Mouse (Mus musculus): Measurements from ENCODE around the gene Nr1h2. TPM values are rescaled to one million over a fixed set of nuclear protein-coding genes. Genes with fewer than 3 reads are reported as not detected.

The Nr1h2 gene
- polyA plus RNA-seq, 1 experiment: 67.6 TPM

GRCm38 (mm10) chr7:44593051-44593450, 39.3 kb upstream of the Nr1h2 start:
- Histone ChIP-seq H3K4me1 (ENCODE audit: control insufficient read depth, insufficient read depth, low read length) (no peaks in the 10 kb centered on the region), H3K27ac (ENCODE audit: insufficient read depth, low read length) (no peak overlapping the region), H3K4me3 (ENCODE audit: low read depth, low read length) (peak overlapping the region; percentile 18; the same call in 1 of the 2 replicates), H3K9ac (ENCODE audit: low read depth, poor library complexity, severe bottlenecking) (no peak overlapping the region), H3K9me3 (replicated peaks; ENCODE audit: control insufficient read depth, insufficient read depth, low read length, poor library complexity, severe bottlenecking) (no peaks in the 10 kb centered on the region), H3K36me3 (ENCODE audit: control insufficient read depth, insufficient read depth, low read length, poor library complexity, severe bottlenecking) (peaks cover 6% of the 10 kb centered on the region), H3K27me3 (ENCODE audit: control insufficient read depth, insufficient read depth, low read length, poor library complexity, severe bottlenecking) (no peaks in the 10 kb centered on the region)
- TF ChIP-seq POLR2A (IDR thresholded peaks at IDR 0.05; ENCODE audit: insufficient read depth, low read length) (no peak), CTCF (IDR thresholded peaks at IDR 0.05; ENCODE audit: low read depth, low read length) (no peak), EP300 (IDR thresholded peaks at IDR 0.05; ENCODE audit: insufficient read depth, low read depth, low read length) (no peak)

DNA sequence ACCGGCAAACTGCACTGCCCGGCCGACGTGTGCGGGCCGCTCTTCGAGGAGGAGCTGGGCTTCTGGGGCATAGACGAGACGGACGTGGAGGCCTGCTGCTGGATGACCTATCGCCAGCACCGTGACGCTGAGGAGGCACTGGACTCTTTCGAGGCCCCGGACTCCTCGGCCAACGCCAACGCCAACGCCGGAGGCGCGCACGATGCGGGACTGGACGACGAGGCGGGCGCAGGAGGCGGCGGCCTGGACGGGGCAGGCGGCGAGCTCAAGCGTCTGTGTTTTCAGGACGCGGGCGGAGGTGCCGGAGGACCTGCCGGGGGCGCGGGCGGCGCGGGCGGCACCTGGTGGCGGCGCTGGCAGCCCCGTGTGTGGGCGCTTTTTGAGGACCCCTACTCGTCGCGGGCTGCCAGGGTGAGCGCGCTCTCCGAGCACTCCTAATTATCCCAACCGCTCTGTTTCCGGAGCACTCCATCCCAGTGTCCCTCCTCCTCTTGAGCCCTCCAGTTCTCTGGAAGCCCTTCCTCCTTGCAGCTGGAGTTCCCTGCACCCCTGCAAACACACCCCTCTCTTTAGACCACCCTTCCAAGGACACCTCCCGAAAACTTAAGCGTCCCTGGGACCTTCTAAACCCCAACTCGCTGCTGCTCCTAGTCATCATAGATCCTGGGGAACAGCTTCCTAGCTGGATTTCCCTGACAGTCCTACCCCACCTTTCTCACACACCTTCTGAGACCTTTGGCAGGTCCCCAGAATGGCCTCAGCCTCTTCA, 37.8 kb upstream of the Nr1h2 start:
- peaks cover 6% of the 10 kb centered on the region for H3K36me3 ChIP-seq (ENCODE audit: control insufficient read depth, insufficient read depth, low read length, poor library complexity, severe bottlenecking)
- no peaks in the 10 kb centered on the region for H3K27me3 ChIP-seq (ENCODE audit: control insufficient read depth, insufficient read depth, low read length, poor library complexity, severe bottlenecking)
- no peaks in the 10 kb centered on the region for H3K9me3 ChIP-seq (replicated peaks; ENCODE audit: control insufficient read depth, insufficient read depth, low read length, poor library complexity, severe bottlenecking)
- TF ChIP-seq EP300 (IDR thresholded peaks at IDR 0.05; ENCODE audit: insufficient read depth, low read depth, low read length): no peak
- no peak for TF ChIP-seq POLR2A (IDR thresholded peaks at IDR 0.05; ENCODE audit: insufficient read depth, low read length)
- TF ChIP-seq CTCF (IDR thresholded peaks at IDR 0.05; ENCODE audit: low read depth, low read length): no peak
- peak overlapping the region; percentile 86 for H3K4me3 ChIP-seq (ENCODE audit: low read depth, low read length)
- H3K4me1 ChIP-seq (ENCODE audit: control insufficient read depth, insufficient read depth, low read length): no peaks in the 10 kb centered on the region
- H3K27ac ChIP-seq (ENCODE audit: insufficient read depth, low read length): no peak overlapping the region
- H3K9ac ChIP-seq (ENCODE audit: low read depth, poor library complexity, severe bottlenecking): peak overlapping the region; percentile 76

- Histone ChIP-seq H3K4me1 (ENCODE audit: control insufficient read depth, insufficient read depth, low read length) (no peaks in the 10 kb centered on the region), H3K36me3 (ENCODE audit: control insufficient read depth, insufficient read depth, low read length, poor library complexity, severe bottlenecking) (peaks cover 3% of the 10 kb centered on the region), H3K4me3 (ENCODE audit: low read depth, low read length) (peak within 1 kb of the TSS; percentile 90), H3K9ac (ENCODE audit: low read depth, poor library complexity, severe bottlenecking) (peak within 1 kb of the TSS; percentile 76), H3K9me3 (replicated peaks; ENCODE audit: control insufficient read depth, insufficient read depth, low read length, poor library complexity, severe bottlenecking) (no peaks in the 10 kb centered on the region), H3K27me3 (ENCODE audit: control insufficient read depth, insufficient read depth, low read length, poor library complexity, severe bottlenecking) (no peaks in the 10 kb centered on the region), H3K27ac (ENCODE audit: insufficient read depth, low read length) (peak within 1 kb of the TSS; percentile 35)
- TF ChIP-seq EP300 (IDR thresholded peaks at IDR 0.05; ENCODE audit: insufficient read depth, low read depth, low read length): no peak
- no peak for TF ChIP-seq CTCF (IDR thresholded peaks at IDR 0.05; ENCODE audit: low read depth, low read length)
- peak; percentile 48 for TF ChIP-seq POLR2A (IDR thresholded peaks at IDR 0.05; ENCODE audit: insufficient read depth, low read length)
These were observed 36.9 kb upstream of the Nr1h2 start, which contains the start of gene Kcnc3 for GRCm38 (mm10) chr7:44590402-44591347. TSS of gene Kcnc3 (plus strand) at chr7:44590664.

- Histone ChIP-seq H3K27me3 (ENCODE audit: control insufficient read depth, insufficient read depth, low read length, poor library complexity, severe bottlenecking) (no peaks in the 10 kb centered on the region), H3K9me3 (replicated peaks; ENCODE audit: control insufficient read depth, insufficient read depth, low read length, poor library complexity, severe bottlenecking) (no peaks in the 10 kb centered on the region), H3K4me1 (ENCODE audit: control insufficient read depth, insufficient read depth, low read length) (no peaks in the 10 kb centered on the region), H3K27ac (ENCODE audit: insufficient read depth, low read length) (peak overlapping the region; percentile 35), H3K9ac (ENCODE audit: low read depth, poor library complexity, severe bottlenecking) (peak overlapping the region; percentile 52), H3K36me3 (ENCODE audit: control insufficient read depth, insufficient read depth, low read length, poor library complexity, severe bottlenecking) (no peaks in the 10 kb centered on the region), H3K4me3 (ENCODE audit: low read depth, low read length) (peak overlapping the region; percentile 90)
- TF ChIP-seq CTCF (IDR thresholded peaks at IDR 0.05; ENCODE audit: low read depth, low read length): no peak
- TF ChIP-seq POLR2A (IDR thresholded peaks at IDR 0.05; ENCODE audit: insufficient read depth, low read length): peak; percentile 13
These were observed 36.2 kb upstream of the Nr1h2 start for GRCm38 (mm10) chr7:44589946-44590345.

DNA sequence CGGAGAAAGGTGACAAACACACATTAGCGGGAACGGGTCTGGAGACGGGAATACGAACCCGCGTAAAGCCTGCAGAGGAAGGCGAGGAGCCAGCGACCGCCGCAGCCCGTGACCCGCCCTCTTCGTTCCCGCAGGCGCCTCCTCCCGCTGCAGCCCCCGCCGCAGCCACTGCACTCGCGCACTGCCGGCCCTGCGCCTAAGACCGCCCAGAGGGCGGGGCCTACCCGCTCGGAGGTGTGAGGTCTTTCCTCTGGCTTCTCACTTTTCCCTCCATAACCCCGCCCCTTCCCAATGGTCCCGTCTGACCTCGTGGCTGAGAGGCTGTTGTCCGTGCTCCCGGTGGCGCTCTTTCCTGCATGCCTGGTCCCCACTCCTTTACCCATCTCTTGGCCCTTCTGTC, 35.4 kb upstream of the Nr1h2 start:
- no peaks in the 10 kb centered on the region for H3K4me1 ChIP-seq (ENCODE audit: control insufficient read depth, insufficient read depth, low read length)
- no peaks in the 10 kb centered on the region for H3K27me3 ChIP-seq (ENCODE audit: control insufficient read depth, insufficient read depth, low read length, poor library complexity, severe bottlenecking)
- peak overlapping the region; percentile 35 for H3K27ac ChIP-seq (ENCODE audit: insufficient read depth, low read length)
- peak overlapping the region; percentile 90 for H3K4me3 ChIP-seq (ENCODE audit: low read depth, low read length)
- H3K9ac ChIP-seq (ENCODE audit: low read depth, poor library complexity, severe bottlenecking): peak overlapping the region; percentile 52
- TF ChIP-seq EP300 (IDR thresholded peaks at IDR 0.05; ENCODE audit: insufficient read depth, low read depth, low read length) (peak; percentile 53; the same call in 1 of the 2 replicates), CTCF (IDR thresholded peaks at IDR 0.05; ENCODE audit: low read depth, low read length) (peak; percentile 26), POLR2A (IDR thresholded peaks at IDR 0.05; ENCODE audit: insufficient read depth, low read length) (peak; percentile 70)
- no peaks in the 10 kb centered on the region for H3K9me3 ChIP-seq (replicated peaks; ENCODE audit: control insufficient read depth, insufficient read depth, low read length, poor library complexity, severe bottlenecking)
- no peaks in the 10 kb centered on the region for H3K36me3 ChIP-seq (ENCODE audit: control insufficient read depth, insufficient read depth, low read length, poor library complexity, severe bottlenecking)

Data from ES-Bruce4 (cell line).